Mouse (Mus musculus) kidney, postnatal 4 days (tissue): Measurements from ENCODE around the gene Fzd10.

ENCODE experiments used
- DNase-seq, 2 experiments: peaks; one replicate each; pipeline ENCODE4 v3.0.0; 2021; ENCODE audit warnings: mixed read lengths in 2 of 2

The Fzd10 gene

GRCm38 (mm10) chr5:128603693-128604092, 3.0 kb downstream of the Fzd10 start:
- DNase-seq: no peak

GRCm38 (mm10) chr5:128606596-128606995, 6.0 kb downstream of the Fzd10 start:
- DNase-seq: peak in 1 of 2 experiments; percentile 32

- DNase-seq: no peak
Observed at GRCm38 (mm10) chr5:128609091-128609490, 8.4 kb downstream of the Fzd10 start.

GRCm38 (mm10) chr5:128617621-128618020, 17.0 kb downstream of the Fzd10 start:
- DNase-seq: no peak

GRCm38 (mm10) chr5:128619987-128620386, 19.3 kb downstream of the Fzd10 start:
- DNase-seq: no peak

- no peak for DNase-seq
Observed at GRCm38 (mm10) chr5:128620408-128620807, 19.8 kb downstream of the Fzd10 start.

GRCm38 (mm10) chr5:128627763-128628162, 27.1 kb downstream of the Fzd10 start:
- peak; percentile 12 to 35 for DNase-seq

GRCm38 (mm10) chr5:128636648-128637047, 36.0 kb downstream of the Fzd10 start:
- no peak for DNase-seq

- no peak for DNase-seq
Observed at GRCm38 (mm10) chr5:128637071-128638015, 36.7 kb downstream of the Fzd10 start.

GRCm38 (mm10) chr5:128638716-128639115, 38.1 kb downstream of the Fzd10 start:
- DNase-seq: peak in 1 of 2 experiments; percentile 21

GRCm38 (mm10) chr5:128643065-128643464, 42.4 kb downstream of the Fzd10 start:
- peak in 1 of 2 experiments; percentile 21 for DNase-seq

GRCm38 (mm10) chr5:128645720-128646119, 45.1 kb downstream of the Fzd10 start:
- peak in 1 of 2 experiments; percentile 24 for DNase-seq

GRCm38 (mm10) chr5:128646286-128646685, 45.6 kb downstream of the Fzd10 start:
- no peak for DNase-seq

- DNase-seq: no peak
Observed at GRCm38 (mm10) chr5:128647221-128647730, 46.6 kb downstream of the Fzd10 start.

GRCm38 (mm10) chr5:128649336-128649897, 48.8 kb downstream of the Fzd10 start:
- DNase-seq: no peak
